8 mouse cellular contexts compared by ENCODE assay signal in the genomic region with DNA sequence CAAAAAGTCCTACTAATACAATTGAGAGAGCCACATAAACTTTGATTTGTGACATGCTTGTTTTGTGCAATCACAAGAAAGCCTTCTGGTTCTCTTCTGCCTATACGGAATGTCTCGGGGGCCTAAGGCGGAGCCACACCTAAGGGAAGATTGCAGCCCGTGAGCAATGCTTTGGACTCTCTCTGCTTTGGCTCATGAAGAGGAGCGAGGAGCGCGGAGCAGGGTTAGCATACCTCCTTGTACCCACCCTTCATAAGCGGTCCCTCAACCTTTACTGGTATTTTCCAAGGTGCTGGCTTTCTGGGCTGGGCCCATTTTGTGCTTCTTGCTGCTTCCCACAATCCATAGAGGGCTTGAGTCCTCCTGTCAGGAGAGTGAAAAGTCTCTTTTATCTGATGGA.
DNase-seq lines count a peak whose midpoint lies in the region; TF ChIP-seq lines count a peak whose summit lies in the region.

No protein-coding gene starts in this region.

- peak; percentile 29 for DNase-seq in gastrocnemius, adult 18-20 months (ENCODE audit: low spot score)
- DNase-seq in gastrocnemius, postnatal 14 days = no peak
- DNase-seq in lung, adult 2 months = peak; percentile 28
- no peak for DNase-seq in lung, postnatal 4 days
- peak; percentile 41 to 42 for DNase-seq in heart, postnatal 10 days
- no peak for DNase-seq in frontal cortex, postnatal 14 days (ENCODE audit: low spot score in 2 of 2)
- no peak for DNase-seq in B cell, adult 2 months

- WGBS in lung, adult 2 months = 40% methylated on average over 8 of the region's 8 CpGs
- 90% methylated on average over 8 of the region's 8 CpGs for WGBS in macrophage (ENCODE audit: missing documents)

- peak; percentile 16; the same call in 1 of the 2 replicates for TF ChIP-seq POLR2A in lung, adult 2 months (IDR thresholded peaks at IDR 0.05; ENCODE audit: borderline replicate concordance, extremely low read depth, low read depth, low read length)

- H3K79me2 ChIP-seq in macrophage (ENCODE audit: inconsistent target) = peaks cover 89% of the 10 kb centered on the region

- H3K36me3 ChIP-seq in macrophage (ENCODE audit: inconsistent target) = no peaks in the 10 kb centered on the region

- peaks cover 9% of the 10 kb centered on the region; the same call in 1 of the 2 replicates for H3K4me1 ChIP-seq in lung, adult 2 months (ENCODE audit: control insufficient read depth, insufficient read depth, low read length)

- no peak overlapping the region for H3K4me3 ChIP-seq in lung, adult 2 months (replicated peaks; ENCODE audit: extremely low read depth, low read depth, low read length)
- H3K4me3 ChIP-seq in macrophage (ENCODE audit: inconsistent target) = peak overlapping the region; percentile 28

- H3K27ac ChIP-seq in macrophage = peak overlapping the region; percentile 39; the same call in 1 of the 2 replicates

- intact Hi-C loops in gastrocnemius, postnatal 14 days (cut with DNase I; ENCODE audit: low total_unique reads) = no loop called here
- intact Hi-C loops in heart, postnatal 10 days (cut with DNase I) = loop anchor here (5.0 kb wide), 1 partner anchor 35 kb away; no protein-coding TSS in a partner anchor

- TF ChIP-seq CTCF in lung, adult 2 months (IDR thresholded peaks at IDR 0.05; ENCODE audit: insufficient read depth, low read length) = no peak

Comparison
In these comparisons a context has a peak if more than half of its experiments do, and no peak if none do; other contexts are left out.
1. DNase-seq: peak in gastrocnemius, adult 18-20 months (single experiment), lung, adult 2 months (single experiment) and heart, postnatal 10 days (2 of 2); none in gastrocnemius, postnatal 14 days (single experiment), lung, postnatal 4 days (0 of 2), frontal cortex, postnatal 14 days (0 of 2) and B cell, adult 2 months (0 of 2).